Mouse (Mus musculus): ENCODE data around the gene Tcf20.

DNA sequence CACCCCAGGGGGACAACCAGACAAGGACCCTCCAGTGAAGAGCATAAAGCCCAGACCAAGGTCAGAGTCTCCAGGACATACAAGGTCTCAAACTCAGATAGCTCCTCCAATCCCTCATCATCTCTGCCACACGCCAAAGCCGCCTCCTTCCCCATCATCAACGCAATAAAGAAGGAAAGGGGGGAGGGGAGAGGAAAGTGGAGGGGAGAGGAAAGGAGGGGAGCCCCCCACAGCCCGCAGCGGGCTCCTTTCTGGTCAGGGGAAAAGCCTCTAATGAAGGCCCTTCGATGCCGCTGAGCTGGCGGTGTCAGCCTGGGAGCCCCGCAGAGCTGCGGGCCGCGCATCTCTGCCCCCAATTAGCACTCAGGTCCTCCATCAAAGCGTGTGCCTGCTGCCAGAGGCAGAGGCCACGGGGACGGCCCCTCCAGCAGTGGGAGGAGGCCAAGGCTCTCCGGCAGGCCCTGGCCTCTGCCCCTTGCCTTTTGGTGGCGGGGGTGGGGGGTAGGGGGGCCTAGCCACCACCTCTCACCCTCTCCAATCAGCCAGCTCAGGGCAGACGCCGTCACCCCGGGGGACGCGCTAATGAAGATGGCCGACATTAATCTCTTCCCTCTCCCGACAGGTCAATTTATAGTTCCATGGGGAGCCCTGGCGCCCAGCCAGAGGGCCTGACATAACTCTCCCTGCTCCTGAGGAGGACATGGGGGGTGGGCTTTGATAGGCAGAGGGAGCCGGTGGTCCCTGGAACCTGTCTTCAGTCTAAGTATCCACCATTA is 26.7 kb downstream of the Tcf20 start:
- no peak for TF ChIP-seq CTCF (IDR thresholded peaks at IDR 0.05; ENCODE audit: control insufficient read depth, insufficient read depth, insufficient read length)
- no peak for TF ChIP-seq USF1 (IDR thresholded peaks at IDR 0.05; ENCODE audit: low read depth)
- TF ChIP-seq MYOG (IDR thresholded peaks at IDR 0.05; ENCODE audit: control insufficient read depth, extremely low read depth, insufficient read length), result no peak
- no peak for TF ChIP-seq MAX (IDR thresholded peaks at IDR 0.05)
- TF ChIP-seq FOSL1 (IDR thresholded peaks at IDR 0.05; ENCODE audit: insufficient read depth, low read length, poor library complexity, severe bottlenecking), result no peak
